Mouse (Mus musculus): ENCODE data around the gene Ifitm3.
"Not testable (repeated sequence)": the region's sequence is repeated elsewhere in the genome, so short reads cannot be mapped to it uniquely, and the experiment has no call there.

GRCm38 (mm10) chr7:141017824-141018223 lies 7.3 kb upstream of the Ifitm3 start, which contains the start of gene Ifitm6:
- not testable (repeated sequence) for TF ChIP-seq CTCF (conservative IDR thresholded peaks at IDR 0.05; ENCODE audit: insufficient read depth, insufficient read length, low read depth, low read length); POLR2A (IDR thresholded peaks at IDR 0.05; ENCODE audit: low read depth, low read length)
